Mouse (Mus musculus) mesoderm, embryonic 11.5 days (tissue): Measurements from ENCODE around the gene Actrt3.
"Not testable (repeated sequence)": the region's sequence is repeated elsewhere in the genome, so short reads cannot be mapped to it uniquely, and the experiment has no call there.

Experiments used
- DNase-seq: peaks from one replicate; pipeline ENCODE4 v3.0.0-alpha.2; 2012; ENCODE audit warnings: low read depth, low spot score

Gene Actrt3

GRCm38 (mm10) chr3:30573549-30573948 is 26.2 kb downstream of the Actrt3 start:
- no peak for DNase-seq

- not testable (repeated sequence) for DNase-seq
Observed at GRCm38 (mm10) chr3:30566333-30566732, 33.4 kb downstream of the Actrt3 start.

DNA sequence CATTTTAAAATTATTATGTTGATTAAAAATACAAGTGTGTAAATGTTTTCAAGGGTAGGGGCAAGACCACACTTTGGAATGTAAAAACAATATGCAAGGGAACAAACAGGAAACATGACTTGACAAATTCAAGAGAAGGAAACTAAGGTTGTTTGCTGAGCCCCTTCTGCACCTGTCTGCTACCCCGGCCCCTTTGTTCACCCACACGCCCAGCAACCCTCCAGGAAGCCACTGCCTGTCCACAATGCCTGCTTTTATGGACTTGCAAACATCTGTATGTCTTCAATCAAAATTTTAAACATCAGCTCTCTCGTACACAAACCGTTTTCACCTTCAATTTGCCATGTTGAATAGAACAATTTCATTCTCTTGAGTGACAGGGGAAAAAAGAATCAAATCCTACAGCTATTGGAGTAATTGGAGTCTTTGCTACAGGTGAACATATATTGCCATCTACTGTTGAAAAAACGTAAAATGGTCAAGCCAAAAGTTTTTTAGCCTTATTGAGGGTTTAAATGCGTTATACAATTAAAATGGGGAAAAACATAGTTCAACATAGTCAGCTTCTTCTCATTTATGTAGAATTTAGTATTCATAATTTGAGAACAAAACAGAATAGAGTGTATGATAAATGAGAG is 38.9 kb downstream of the Actrt3 start:
- DNase-seq, result no peak

DNA sequence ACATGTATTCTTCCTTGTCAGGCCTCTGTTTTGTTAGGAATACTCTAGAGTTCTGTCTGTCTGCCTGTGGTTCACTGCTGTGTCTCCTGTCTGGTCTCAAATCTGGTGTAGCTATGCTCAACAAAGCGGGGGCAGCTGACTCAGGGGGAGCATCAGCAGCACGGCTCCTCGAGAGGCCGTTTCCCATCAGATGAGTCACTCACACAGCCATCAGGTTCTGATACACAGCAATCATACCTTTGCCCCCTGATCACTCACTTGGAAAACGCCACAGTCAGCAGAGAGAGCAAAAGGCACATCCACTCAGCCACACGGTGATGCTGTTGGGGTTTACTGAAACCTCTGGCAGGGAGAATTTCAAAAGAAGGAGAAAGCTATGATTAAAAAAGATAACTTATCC is 46.0 kb downstream of the Actrt3 start:
- no peak for DNase-seq

DNA sequence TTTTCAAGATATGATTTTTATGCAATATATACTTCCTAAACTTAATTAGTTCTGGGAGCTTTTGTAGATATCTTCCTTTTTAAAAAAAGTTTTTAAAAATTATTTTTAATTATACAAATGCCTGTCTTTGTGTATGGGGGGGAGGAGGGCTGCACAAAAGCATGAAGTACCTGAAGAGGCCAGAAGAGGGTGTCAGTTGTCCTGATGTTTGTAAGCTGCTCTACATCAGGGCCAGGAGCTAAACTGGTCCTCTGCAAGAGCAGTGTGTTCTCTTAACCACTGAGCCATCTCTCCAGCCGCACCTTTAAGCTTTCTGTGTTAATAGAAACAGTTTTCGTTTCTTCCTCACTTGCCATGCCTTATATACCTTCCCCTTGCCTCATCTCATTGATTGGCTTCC is 49.5 kb downstream of the Actrt3 start:
- no peak for DNase-seq

DNA sequence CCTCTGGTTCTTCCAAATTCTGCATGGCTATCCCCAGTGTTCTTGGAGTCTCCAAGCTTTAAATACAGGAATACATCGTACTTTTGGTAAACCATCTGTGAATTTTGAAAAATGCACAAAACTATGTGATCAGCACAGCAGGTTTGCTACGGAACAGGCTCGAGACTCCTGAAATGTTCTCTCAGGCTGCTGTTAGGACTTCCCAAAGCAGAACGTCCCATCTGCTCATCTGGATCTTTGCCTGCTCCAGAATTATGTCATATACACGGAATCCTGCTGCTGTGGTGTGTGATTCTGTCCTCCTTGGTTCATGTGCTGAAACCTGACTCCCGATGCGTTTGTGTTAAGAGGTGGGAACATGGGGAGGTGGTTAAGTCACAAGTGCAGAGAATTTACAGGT is 50.8 kb downstream of the Actrt3 start:
- no peak for DNase-seq

GRCm38 (mm10) chr3:30547908-30548307 is 51.8 kb downstream of the Actrt3 start, which contains the start of gene Mecom:
TSS of gene Mecom (minus strand) at chr3:30548008.
- DNase-seq, result no peak
